ENCODE assay signal across 20 mouse cellular contexts in genomic region chr5:83610777-83611176, GRCm38 (mm10).
DNase-seq lines count a peak whose midpoint lies in the region; ATAC-seq and TF ChIP-seq lines count a peak whose summit lies in the region.
"Had no signal": no experiment of that assay in that cellular context is flagged by ENCODE, and none has a peak within 500 bp of the region (broad histone marks: within the 10 kb centered on the region; RNA-seq: fewer than 3 reads in every experiment).

No protein-coding gene starts in this region.

- WGBS in forebrain, embryonic 14.5 days: 21% methylated on average over 2 of the region's 2 CpGs
- WGBS in forebrain, embryonic 13.5 days: 40% methylated on average over 2 of the region's 2 CpGs

- H3K27ac ChIP-seq in forebrain, embryonic 14.5 days (ENCODE audit: low read depth, low read length): no peak overlapping the region
- no peak overlapping the region for H3K27ac ChIP-seq in forebrain, embryonic 13.5 days
- no peak overlapping the region for H3K27ac ChIP-seq in layer of hippocampus, adult 2 months
- H3K27ac ChIP-seq in MEL (ENCODE audit: control insufficient read depth, low read depth, low read length): no peak overlapping the region
- H3K27ac ChIP-seq: heart, embryonic 10.5 days; limb, embryonic 13.5 days; liver, embryonic 13.5 days; midbrain, embryonic 10.5 days had no signal

- DNase-seq in forebrain, embryonic 14.5 days (ENCODE audit: low spot score): peak; percentile 20
- DNase-seq in layer of hippocampus, adult 2 months (ENCODE audit: low spot score in 2 of 2): no peak
- DNase-seq in layer of hippocampus, postnatal 10 days (ENCODE audit: low spot score in 2 of 2): no peak
- DNase-seq in 3T3-L1 (ENCODE audit: low read depth, low spot score) (peak; percentile 10), MEL (ENCODE audit: low read depth, low spot score) (peak; percentile 1)
- DNase-seq in B cell, adult 2 months: no peak
- DNase-seq: adrenal gland, postnatal 36 days; cerebellum, adult 11-12 months; cerebellum, postnatal 10 days; kidney, adult 8-10 months; kidney, postnatal 14 days; layer of hippocampus, postnatal 36 days; liver, embryonic 13.5 days; right cerebral cortex, postnatal 25 days; thymus, postnatal 25 days had no signal

- TF ChIP-seq RAD21 in MEL (IDR thresholded peaks at IDR 0.05; ENCODE audit: low read depth, low read length): peak; percentile 57

- no peak for TF ChIP-seq POLR2A in MEL (IDR thresholded peaks at IDR 0.05; ENCODE audit: control insufficient read depth in 1 of 2, insufficient read depth in 1 of 2, low read depth in 1 of 2, low read length in 2 of 2, poor library complexity in 1 of 2)

- H3K9me3 ChIP-seq in forebrain, embryonic 14.5 days (replicated peaks; ENCODE audit: control insufficient read depth, low read length): no peaks in the 10 kb centered on the region
- H3K9me3 ChIP-seq in forebrain, embryonic 13.5 days (replicated peaks): no peaks in the 10 kb centered on the region
- H3K9me3 ChIP-seq in MEL (replicated peaks; ENCODE audit: insufficient read depth, low read length): no peaks in the 10 kb centered on the region
- H3K9me3 ChIP-seq: heart, embryonic 10.5 days; limb, embryonic 13.5 days; liver, embryonic 13.5 days; midbrain, embryonic 10.5 days had no signal

- no peak for TF ChIP-seq EP300 in MEL (IDR thresholded peaks at IDR 0.05; ENCODE audit: low read depth in 1 of 2, low read length in 2 of 2)

- no peaks in the 10 kb centered on the region for H3K79me2 ChIP-seq in MEL (ENCODE audit: control insufficient read depth, insufficient read depth, low read length, poor library complexity)

- no peaks in the 10 kb centered on the region for H3K36me3 ChIP-seq in forebrain, embryonic 14.5 days (ENCODE audit: control insufficient read depth, insufficient read depth, low read length)
- no peaks in the 10 kb centered on the region for H3K36me3 ChIP-seq in forebrain, embryonic 13.5 days (ENCODE audit: poor library complexity, severe bottlenecking)
- no peaks in the 10 kb centered on the region for H3K36me3 ChIP-seq in MEL (ENCODE audit: control insufficient read depth in 1 of 2, insufficient read depth in 2 of 2, low read length in 2 of 2)
- H3K36me3 ChIP-seq: heart, embryonic 10.5 days; limb, embryonic 13.5 days; liver, embryonic 13.5 days; midbrain, embryonic 10.5 days had no signal

- ATAC-seq in forebrain, embryonic 14.5 days: no peak
- ATAC-seq in forebrain, embryonic 13.5 days: no peak
- ATAC-seq in erythroblast, adult 5-6 weeks (replicated peaks; ENCODE audit: low FRiP score, poor library complexity, severe bottlenecking): no peak

- H3K4me3 ChIP-seq in forebrain, embryonic 14.5 days (ENCODE audit: low read depth, low read length): no peak overlapping the region
- no peak overlapping the region for H3K4me3 ChIP-seq in forebrain, embryonic 13.5 days
- no peak overlapping the region for H3K4me3 ChIP-seq in layer of hippocampus, adult 2 months
- no peak overlapping the region for H3K4me3 ChIP-seq in MEL (ENCODE audit: control insufficient read depth in 1 of 2, insufficient read depth in 1 of 2, low read depth in 2 of 2, low read length in 2 of 2)
- H3K4me3 ChIP-seq: heart, embryonic 10.5 days; limb, embryonic 13.5 days; liver, embryonic 13.5 days; midbrain, embryonic 10.5 days had no signal

- H3K4me1 ChIP-seq in forebrain, embryonic 14.5 days (ENCODE audit: control insufficient read depth, insufficient read depth, low read length): no peaks in the 10 kb centered on the region
- no peaks in the 10 kb centered on the region for H3K4me1 ChIP-seq in forebrain, embryonic 13.5 days
- no peaks in the 10 kb centered on the region for H3K4me1 ChIP-seq in MEL (ENCODE audit: control insufficient read depth in 1 of 2, insufficient read depth in 2 of 2, low read length in 2 of 2)
- H3K4me1 ChIP-seq: heart, embryonic 10.5 days; limb, embryonic 13.5 days; liver, embryonic 13.5 days; midbrain, embryonic 10.5 days had no signal

- TF ChIP-seq CTCF in layer of hippocampus, adult 2 months (conservative IDR thresholded peaks at IDR 0.05): peak; percentile 79
- TF ChIP-seq CTCF in MEL (IDR thresholded peaks at IDR 0.05 in 2 of 3, conservative IDR thresholded peaks at IDR 0.05 in 1 of 3; ENCODE audit: control insufficient read depth in 1 of 3, insufficient read depth in 1 of 3, low read depth in 2 of 3, low read length in 3 of 3, poor library complexity in 1 of 3, severe bottlenecking in 1 of 3): peak in 2 of 3 experiments; percentile 24 to 30; a peak in 2 of 6 replicates

- H3K9ac ChIP-seq in forebrain, embryonic 14.5 days (ENCODE audit: low read length): no peak overlapping the region
- H3K9ac ChIP-seq in forebrain, embryonic 13.5 days: no peak overlapping the region
- no peak overlapping the region for H3K9ac ChIP-seq in MEL (ENCODE audit: control insufficient read depth, low read depth, low read length, poor library complexity, severe bottlenecking)
- H3K9ac ChIP-seq: limb, embryonic 13.5 days; liver, embryonic 13.5 days had no signal

- H3K27me3 ChIP-seq in forebrain, embryonic 14.5 days (replicated peaks; ENCODE audit: control insufficient read depth, insufficient read depth, low read length): no peaks in the 10 kb centered on the region
- no peaks in the 10 kb centered on the region for H3K27me3 ChIP-seq in forebrain, embryonic 13.5 days
- no peaks in the 10 kb centered on the region for H3K27me3 ChIP-seq in MEL (ENCODE audit: control insufficient read depth in 1 of 2, insufficient read depth in 2 of 2, low read length in 2 of 2)
- H3K27me3 ChIP-seq: liver, embryonic 13.5 days had no signal

- H3K4me2 ChIP-seq in forebrain, embryonic 14.5 days (ENCODE audit: low read length): no peak overlapping the region
- no peak overlapping the region for H3K4me2 ChIP-seq in forebrain, embryonic 13.5 days
- H3K4me2 ChIP-seq: limb, embryonic 13.5 days; liver, embryonic 13.5 days had no signal

TF ChIP-seq in MEL, 35 proteins besides CTCF, POLR2A, EP300 and RAD21:
- TF ChIP-seq GABPA (IDR thresholded peaks at IDR 0.05; ENCODE audit: low read depth, low read length) (no peak), BHLHE40 (IDR thresholded peaks at IDR 0.05; ENCODE audit: borderline replicate concordance, low read depth, low read length) (no peak), E2F4 (IDR thresholded peaks at IDR 0.05; ENCODE audit: borderline replicate concordance, low read depth, low read length) (no peak), MXI1 (IDR thresholded peaks at IDR 0.05; ENCODE audit: low read depth, low read length) (no peak), SMC3 (IDR thresholded peaks at IDR 0.05; ENCODE audit: low read depth, low read length) (peak; percentile 32), NRF1 (IDR thresholded peaks at IDR 0.05; ENCODE audit: insufficient read depth, low read depth, low read length, poor library complexity, severe bottlenecking) (no peak), MAX (IDR thresholded peaks at IDR 0.05; ENCODE audit: low read length) (no peak), CHD1 (IDR thresholded peaks at IDR 0.05; ENCODE audit: low read depth, low read length) (no peak), ZMIZ1 (IDR thresholded peaks at IDR 0.05; ENCODE audit: low read depth, low read length) (no peak), MAFK (IDR thresholded peaks at IDR 0.05; ENCODE audit: borderline replicate concordance, low read depth, low read length) (no peak), SIN3A (IDR thresholded peaks at IDR 0.05; ENCODE audit: low read length) (no peak), TAL1 (IDR thresholded peaks at IDR 0.05; ENCODE audit: low read length) (no peak), POLR2AphosphoS5 (IDR thresholded peaks at IDR 0.05; ENCODE audit: borderline replicate concordance, low read depth, low read length) (no peak), UBTF (IDR thresholded peaks at IDR 0.05; ENCODE audit: borderline replicate concordance, insufficient read depth, low read depth, low read length) (no peak), MYB (IDR thresholded peaks at IDR 0.05; ENCODE audit: low read depth, low read length) (no peak), NELFE (IDR thresholded peaks at IDR 0.05; ENCODE audit: low read depth, low read length) (no peak), ZNF384 (IDR thresholded peaks at IDR 0.05; ENCODE audit: low read depth, low read length) (peak; percentile 66), JUND (IDR thresholded peaks at IDR 0.05; ENCODE audit: low read depth, low read length) (no peak), ZC3H11A (IDR thresholded peaks at IDR 0.05; ENCODE audit: low read depth, low read length) (peak; percentile 14; the same call in 1 of the 2 replicates), GATA1 (IDR thresholded peaks at IDR 0.05; ENCODE audit: low read depth, low read length) (no peak), CHD2 (IDR thresholded peaks at IDR 0.05; ENCODE audit: low read length) (no peak), HCFC1 (IDR thresholded peaks at IDR 0.05; ENCODE audit: low read depth, low read length) (no peak), KAT2A (conservative IDR thresholded peaks at IDR 0.05; ENCODE audit: low read depth, low read length) (no peak), ETS1 (IDR thresholded peaks at IDR 0.05; ENCODE audit: low read depth, low read length) (no peak), RCOR1 (IDR thresholded peaks at IDR 0.05; ENCODE audit: low read depth, low read length) (no peak)
TF ChIP-seq in MEL: peak in this region for 3.

Comparison
In these comparisons a context has a peak if more than half of its experiments do, and no peak if none do; other contexts are left out.
1. DNase-seq: peak in forebrain, embryonic 14.5 days (single experiment), 3T3-L1 (single experiment) and MEL (single experiment); none in layer of hippocampus, adult 2 months (0 of 2), layer of hippocampus, postnatal 10 days (0 of 2) and B cell, adult 2 months (0 of 2).